Comparison of ENCODE assay signal across 8 mouse cellular contexts in genomic region chr13:34875741-34876445, GRCm38 (mm10). TPM values are rescaled to one million over a fixed set of nuclear protein-coding genes. Genes with fewer than 3 reads are reported as not detected.
A peak's percentile ranks its signal among the peaks of the same experiment; 100 is the strongest.
DNase-seq lines count a peak whose midpoint lies in the region; ATAC-seq and TF ChIP-seq lines count a peak whose summit lies in the region.

No protein-coding gene starts in this region.

- peak; percentile 8; the same call in 1 of the 2 replicates for TF ChIP-seq CTCF in spleen, adult 2 months (IDR thresholded peaks at IDR 0.05; ENCODE audit: extremely low read depth, insufficient read depth, insufficient read length, insufficient replicate concordance)

- H3K27ac ChIP-seq in spleen, adult 2 months (ENCODE audit: insufficient read depth, low read length), result peak overlapping the region; percentile 94
- peak overlapping the region; percentile 99 for H3K27ac ChIP-seq in kidney, embryonic 14.5 days (ENCODE audit: low read depth, low read length)

- ATAC-seq in kidney, embryonic 14.5 days (ENCODE audit: low FRiP score, low TSS enrichment), result peak; percentile 32

- H3K27me3 ChIP-seq in spleen, adult 2 months (ENCODE audit: control insufficient read depth, insufficient read depth, low read length), result no peaks in the 10 kb centered on the region
- H3K27me3 ChIP-seq in kidney, embryonic 14.5 days (ENCODE audit: control insufficient read depth, insufficient read depth, low read length), result no peaks in the 10 kb centered on the region

- peak; percentile 28 to 64 for DNase-seq in spleen, adult 2 months (ENCODE audit: low read depth in 1 of 2, low spot score in 2 of 2)
- DNase-seq in spleen, adult 12 weeks (ENCODE audit: low spot score), result no peak
- DNase-seq in embryo, embryonic 10 days (ENCODE audit: low spot score), result peak; percentile 75
- DNase-seq in heart, adult 9 months (ENCODE audit: low spot score in 2 of 2), result peak; percentile 59 to 63
- DNase-seq in lung, postnatal 10 days, result peak; percentile 79
- DNase-seq in skeletal muscle tissue, adult 2 months (ENCODE audit: low read depth, low spot score), result peak; percentile 29
- DNase-seq in right cerebral cortex, adult 18-20 months, result no peak

- under 1% methylated on average over 50 of the region's 50 CpGs for WGBS in spleen, adult 2 months
- WGBS in kidney, embryonic 14.5 days, result under 1% methylated on average over 50 of the region's 50 CpGs

- no peaks in the 10 kb centered on the region for H3K36me3 ChIP-seq in spleen, adult 2 months (ENCODE audit: control insufficient read depth, insufficient read depth, low read length)
- no peaks in the 10 kb centered on the region for H3K36me3 ChIP-seq in kidney, embryonic 14.5 days (ENCODE audit: control insufficient read depth, insufficient read depth, low read length)

- no peaks in the 10 kb centered on the region for H3K9me3 ChIP-seq in kidney, embryonic 14.5 days (ENCODE audit: control insufficient read depth, low read length)

- H3K9ac ChIP-seq in kidney, embryonic 14.5 days (ENCODE audit: low read depth, low read length), result peak overlapping the region; percentile 95

- TF ChIP-seq POLR2A in spleen, adult 2 months (IDR thresholded peaks at IDR 0.05; ENCODE audit: low read depth, low read length), result no peak; the same call in 1 of the 2 replicates

- peaks cover 2% of the 10 kb centered on the region; the same call in 1 of the 2 replicates for H3K4me1 ChIP-seq in spleen, adult 2 months (ENCODE audit: control insufficient read depth, insufficient read depth, insufficient read length)
- peaks cover 14% of the 10 kb centered on the region; the same call in 1 of the 2 replicates for H3K4me1 ChIP-seq in kidney, embryonic 14.5 days (ENCODE audit: control insufficient read depth, insufficient read depth, low read length)

- peak overlapping the region; percentile 76 for H3K4me2 ChIP-seq in kidney, embryonic 14.5 days (replicated peaks; ENCODE audit: low read depth, low read length)

- peak overlapping the region; percentile 92 for H3K4me3 ChIP-seq in spleen, adult 2 months (ENCODE audit: extremely low read depth, insufficient read depth, insufficient read length)
- peak overlapping the region; percentile 97 for H3K4me3 ChIP-seq in kidney, embryonic 14.5 days (ENCODE audit: low read length)

RNA-seq across cellular contexts. Expression of gene Prpf4b, which starts 0.8 kb away (rescaled TPM):
- polyA plus RNA-seq in spleen, adult 2 months (2012; rRNA removed), result 6.8 and 9.1 TPM in 2 replicates
- polyA plus RNA-seq in kidney, embryonic 14.5 days (2014; fragmentation: Nextera tagmentation; extraction: Ambion mirVana), result 66.4 and 89.3 TPM in 2 replicates

RNA-seq across cellular contexts. Expression of gene Fam217a, which starts 48.2 kb away (rescaled TPM):
- polyA plus RNA-seq in spleen, adult 2 months (2012; rRNA removed), result not detected in 2 replicates
- 5.1 and 6.0 TPM in 2 replicates for polyA plus RNA-seq in kidney, embryonic 14.5 days (2014; fragmentation: Nextera tagmentation; extraction: Ambion mirVana)

RNA-seq across cellular contexts. Expression of gene 4933417A18Rik, which starts 48.3 kb away (rescaled TPM):
- not detected in 2 replicates for polyA plus RNA-seq in spleen, adult 2 months (2012; rRNA removed)
- not detected in 2 replicates for polyA plus RNA-seq in kidney, embryonic 14.5 days (2014; fragmentation: Nextera tagmentation; extraction: Ambion mirVana)

Comparison
In these comparisons a context has a peak if more than half of its experiments do, and no peak if none do; other contexts are left out.
1. DNase-seq: peak in spleen, adult 2 months (2 of 2), embryo, embryonic 10 days (single experiment), heart, adult 9 months (2 of 2), lung, postnatal 10 days (single experiment) and skeletal muscle tissue, adult 2 months (single experiment); none in spleen, adult 12 weeks (single experiment) and right cerebral cortex, adult 18-20 months (single experiment).